Mouse (Mus musculus): ENCODE data around the gene D730048I06Rik.
"Not testable (repeated sequence)": the region's sequence is repeated elsewhere in the genome, so short reads cannot be mapped to it uniquely, and the experiment has no call there.

D730048I06Rik gene

DNA sequence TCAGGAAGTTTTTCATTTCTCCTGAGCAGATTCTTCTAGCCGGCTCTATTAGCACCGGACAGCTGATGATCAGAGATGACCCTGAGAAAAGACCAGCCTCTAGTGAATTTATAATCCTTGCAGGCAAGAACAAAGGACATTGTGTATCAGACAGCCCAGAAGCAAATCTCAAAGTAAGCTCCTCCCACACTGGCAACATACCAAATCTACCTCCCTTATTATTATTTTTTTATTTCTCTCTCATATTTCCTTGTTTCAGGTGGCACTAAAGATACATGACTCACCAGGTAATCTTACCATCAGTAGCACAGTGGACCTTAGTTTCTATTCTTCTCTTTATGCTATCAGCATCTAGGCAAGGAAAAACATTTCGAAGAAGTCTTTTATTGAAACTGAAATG, at the start of gene D730048I06Rik, which contains the start of gene Gm27235:
Gene D730048I06Rik (minus strand): TSS at position 112 of the 400 bp plus-strand sequence.
Gene Gm27235 (minus strand): TSS at position 101 of the 400 bp plus-strand sequence.
- DNase-seq (ENCODE audit: low read depth): no peak

DNA sequence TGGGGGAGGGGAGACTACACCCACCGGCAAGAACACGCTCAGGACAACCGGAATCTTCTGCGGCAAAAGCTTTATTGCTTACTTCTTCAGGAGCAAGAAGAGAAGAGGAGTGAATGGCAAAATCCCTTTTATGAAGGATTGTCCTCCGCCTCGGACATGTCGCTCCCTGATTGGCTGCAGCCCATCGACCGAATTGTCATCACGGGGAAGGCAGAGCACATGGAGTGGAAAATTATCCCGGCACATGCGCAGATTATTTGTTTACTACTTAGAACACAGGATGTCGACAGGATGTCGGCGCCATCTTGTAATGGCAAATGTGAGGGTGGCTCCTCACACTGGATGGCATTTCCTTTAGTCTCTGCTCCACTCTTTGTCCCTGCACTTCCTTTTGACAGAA, 28.0 kb upstream of the D730048I06Rik start:
- not testable (repeated sequence) for DNase-seq (ENCODE audit: low read depth)

DNA sequence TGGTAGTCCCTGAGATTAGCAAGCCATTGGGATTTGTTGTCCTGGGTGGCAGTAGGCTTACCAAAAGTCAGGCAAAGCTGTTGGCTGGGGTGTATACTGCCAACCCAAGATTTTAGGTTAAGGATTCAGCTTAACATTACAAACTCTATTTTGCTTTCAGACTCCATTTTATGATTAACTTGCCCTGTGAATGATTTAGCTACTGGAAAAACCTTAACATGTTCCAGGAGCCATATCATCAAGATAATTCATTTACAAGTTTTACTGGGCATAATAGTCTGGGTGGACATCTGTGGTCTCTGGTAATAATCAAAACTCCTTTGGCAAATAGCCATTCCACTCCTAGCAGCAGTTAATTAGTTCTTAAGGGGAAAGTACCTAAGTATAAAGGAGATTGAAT, 8.2 kb upstream of the D730048I06Rik start:
- DNase-seq (ENCODE audit: low read depth): no peak

DNA sequence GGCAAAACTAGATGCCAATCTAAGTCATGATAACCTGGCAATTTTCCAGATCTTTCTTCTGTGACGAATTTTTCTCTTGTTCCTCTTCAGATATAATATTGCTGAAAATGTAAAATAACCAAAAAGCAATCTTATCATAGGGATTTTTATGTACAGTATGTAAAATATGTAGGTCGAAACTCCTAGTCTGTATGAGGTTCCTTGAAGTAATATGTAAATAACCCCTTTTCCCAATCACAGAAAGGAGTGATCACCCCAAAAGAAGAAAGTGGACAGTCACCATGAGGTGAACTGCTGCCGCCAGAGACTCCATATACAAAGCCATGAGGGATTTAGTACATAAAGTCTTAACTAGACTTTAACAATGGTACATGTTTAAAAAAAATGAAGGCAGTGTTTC, 11.9 kb downstream of the D730048I06Rik start, which contains the start of gene Gm17727:
Gene Gm17727 (minus strand): TSS at position 101 of the 400 bp plus-strand sequence.
- DNase-seq (ENCODE audit: low read depth): no peak

DNA sequence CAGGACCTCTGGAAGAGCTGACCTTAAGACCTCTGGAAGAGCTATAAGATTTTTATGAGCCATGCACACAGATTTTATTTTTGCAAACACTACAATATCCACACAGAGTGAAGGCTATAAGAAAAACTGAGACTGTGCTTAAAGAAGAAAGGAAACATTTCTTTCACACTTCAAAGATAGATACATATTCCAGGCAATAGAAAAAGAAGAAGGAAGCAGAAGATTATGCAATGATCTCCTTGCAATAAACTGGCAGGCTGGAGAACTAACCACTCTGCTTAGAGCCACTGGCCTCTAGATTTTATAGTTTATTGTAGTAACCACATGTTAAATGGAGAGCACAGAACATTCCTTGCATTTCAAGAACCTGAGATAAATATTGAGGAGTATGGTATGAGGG, 33.1 kb downstream of the D730048I06Rik start:
- no peak for DNase-seq (ENCODE audit: low read depth)

DNA sequence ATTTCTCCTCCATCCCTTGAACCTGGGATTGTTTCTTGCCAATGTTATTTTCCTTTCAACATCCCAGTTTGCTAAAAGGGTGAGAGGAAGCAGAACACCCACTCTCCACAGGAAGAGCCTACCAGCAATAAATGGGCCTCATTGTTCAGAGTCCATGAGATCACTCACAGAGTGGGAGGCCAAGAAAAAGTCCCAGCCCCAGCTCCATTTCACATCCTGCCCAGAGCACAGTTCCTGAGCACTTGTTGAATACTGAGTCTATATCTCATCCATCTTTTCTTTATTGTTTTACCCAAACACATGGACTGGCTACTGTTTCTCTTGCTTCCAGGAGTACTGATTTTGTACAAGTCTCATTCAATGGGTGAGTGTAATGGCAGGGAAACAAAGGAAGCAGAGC, 49.2 kb downstream of the D730048I06Rik start, which contains the start of gene Gm17677:
Gene Gm17677 (plus strand): TSS at position 301 of the 400 bp plus-strand sequence.
- DNase-seq (ENCODE audit: low read depth): no peak
